Mouse (Mus musculus): ENCODE data around the gene Gm8229.
"Not testable (repeated sequence)": the region's sequence is repeated elsewhere in the genome, so short reads cannot be mapped to it uniquely, and the experiment has no call there.

Gm8229 gene

DNA sequence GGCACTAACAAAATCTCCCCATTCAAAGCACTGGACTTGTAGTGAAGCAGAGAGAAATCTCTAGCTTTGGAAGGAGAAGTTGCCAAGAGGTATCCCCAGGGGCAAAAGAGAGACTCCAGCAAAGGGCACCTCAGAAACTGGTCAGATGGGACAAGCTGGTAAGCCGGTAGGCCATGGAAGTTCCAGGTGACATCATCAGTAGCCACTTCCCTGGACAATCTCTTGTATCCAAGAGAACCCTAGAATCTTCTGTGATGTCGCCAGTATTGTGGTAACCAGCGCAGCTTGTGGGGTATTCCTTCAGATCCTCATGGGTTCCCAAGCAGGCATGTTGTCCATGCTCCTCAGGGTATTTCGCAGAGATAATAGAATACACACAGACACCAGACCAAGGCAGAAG, at the start of gene Gm8229:
Gene Gm8229 (plus strand): TSS at position 301 of the 400 bp plus-strand sequence.
- not testable (repeated sequence) for DNase-seq

DNA sequence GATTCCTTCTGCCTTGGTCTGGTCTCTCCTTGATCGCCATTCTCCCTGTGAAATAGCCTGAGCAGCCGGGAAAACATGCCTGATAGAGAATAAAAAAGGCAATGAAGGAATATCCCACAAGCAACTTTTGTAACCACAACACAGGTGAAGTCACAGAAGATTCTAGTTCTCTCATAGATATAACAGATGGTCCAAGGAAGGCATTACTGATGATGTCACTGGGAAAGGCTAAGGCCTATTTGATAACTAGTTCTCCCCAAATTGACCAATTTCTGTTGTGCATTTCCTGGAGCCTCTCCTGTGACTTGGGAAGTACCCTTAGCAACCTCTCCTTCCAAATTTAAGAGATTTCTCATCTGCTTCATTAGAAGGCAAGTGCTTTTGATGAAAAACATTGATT, 26.7 kb upstream of the Gm8229 start, which contains the start of gene Gm5930:
Gene Gm5930 (minus strand): TSS at position 101 of the 400 bp plus-strand sequence.
- DNase-seq, result not testable (repeated sequence)

DNA sequence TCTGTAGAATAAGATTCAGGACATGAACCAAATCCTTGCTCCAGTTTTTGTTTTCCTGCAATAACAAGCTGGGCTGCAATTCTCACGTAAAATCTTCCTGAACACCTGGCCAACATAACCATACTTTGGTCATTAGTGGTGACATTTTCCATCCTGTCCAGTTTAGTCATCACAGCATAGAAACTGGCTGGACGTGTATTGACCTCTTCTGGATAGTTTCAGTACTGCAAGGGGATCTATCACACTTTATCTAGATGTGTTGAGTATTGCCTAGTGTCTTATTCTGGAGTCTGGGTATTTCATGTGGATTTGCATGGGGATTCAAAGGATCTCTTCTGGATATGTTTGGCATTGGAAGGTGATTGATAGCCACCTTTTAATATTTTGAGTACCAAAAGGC, 3.7 kb upstream of the Gm8229 start:
- not testable (repeated sequence) for DNase-seq

DNA sequence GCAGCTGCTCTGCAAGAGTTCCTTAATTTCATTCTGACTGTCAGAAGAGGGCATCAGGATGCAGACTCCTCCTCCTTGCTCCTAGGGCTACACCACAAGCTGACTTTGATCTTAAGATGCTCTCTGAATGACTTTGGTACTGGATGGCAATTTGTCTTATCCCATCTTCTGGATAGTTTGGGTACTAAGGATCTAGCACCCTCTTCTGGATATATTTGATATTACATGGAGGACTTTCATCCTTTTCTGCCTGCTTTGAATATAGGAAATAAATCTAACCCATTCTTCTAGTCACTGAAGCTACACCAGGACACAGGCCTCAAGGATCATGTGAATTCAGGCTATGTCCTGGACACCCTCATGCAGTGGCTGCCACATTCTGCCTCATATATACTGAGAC, 2.9 kb upstream of the Gm8229 start:
- not testable (repeated sequence) for DNase-seq

- not testable (repeated sequence) for DNase-seq
Measured at GRCm38 (mm10) chr14:44384233-44384632, 19.1 kb downstream of the Gm8229 start.

DNA sequence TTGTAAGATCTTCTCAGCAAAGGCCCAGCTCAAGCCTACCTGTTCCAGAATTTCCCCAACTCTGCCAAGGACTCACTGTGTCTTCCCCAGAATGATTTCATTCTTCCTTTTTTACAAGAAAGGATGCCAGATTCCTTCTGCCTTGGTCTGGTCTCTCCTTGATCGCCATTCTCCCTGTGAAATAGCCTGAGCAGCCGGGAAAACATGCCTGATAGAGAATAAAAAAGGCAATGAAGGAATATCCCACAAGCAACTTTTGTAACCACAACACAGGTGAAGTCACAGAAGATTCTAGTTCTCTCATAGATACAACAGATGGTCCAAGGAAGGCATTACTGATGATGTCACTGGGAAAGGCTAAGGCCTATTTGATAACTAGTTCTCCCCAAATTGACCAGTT, 45.4 kb downstream of the Gm8229 start, which contains the start of gene Gm3371:
Gene Gm3371 (minus strand): TSS at position 101 of the 400 bp plus-strand sequence.
- not testable (repeated sequence) for DNase-seq

All from kidney, postnatal 10 days (tissue).